Comparison of ENCODE assay signal across 11 mouse cellular contexts in the genomic region with DNA sequence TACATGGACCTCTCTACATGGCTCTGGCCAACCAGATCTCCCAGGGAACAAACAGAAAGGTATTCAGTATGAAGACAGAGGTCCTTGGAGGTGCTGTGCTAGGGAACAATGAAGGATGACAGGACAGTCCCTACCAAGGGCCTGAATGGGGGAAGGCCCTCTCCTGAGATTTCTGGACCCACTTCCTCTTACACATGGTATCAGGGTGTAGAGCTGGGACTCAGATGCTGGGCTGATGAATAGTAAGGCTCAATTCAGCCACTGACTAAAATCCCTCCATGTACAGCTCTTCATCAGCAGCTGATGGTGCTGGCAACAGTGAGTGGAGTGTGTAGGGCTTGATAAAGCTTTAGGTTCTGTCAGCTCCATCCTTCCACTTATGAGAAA. TPM values are rescaled to one million over a fixed set of nuclear protein-coding genes. Genes with fewer than 3 reads are reported as not detected.
DNase-seq lines count a peak whose midpoint lies in the region; ATAC-seq and TF ChIP-seq lines count a peak whose summit lies in the region.
"Had no signal": no experiment of that assay in that cellular context is flagged by ENCODE, and none has a peak within 500 bp of the region (broad histone marks: within the 10 kb centered on the region; RNA-seq: fewer than 3 reads in every experiment).

No protein-coding gene starts in this region.

- 0 out of 2 replicates have a peak, but pooled peaks cover 2% of the 10 kb centered on the region for H3K4me1 ChIP-seq in hindbrain, embryonic 16.5 days (ENCODE audit: control insufficient read depth, insufficient read depth, low read depth, low read length)
- 0 out of 2 replicates have a peak, but pooled peaks cover 2% of the 10 kb centered on the region for H3K4me1 ChIP-seq in hindbrain, embryonic 12.5 days
- H3K4me1 ChIP-seq in MEL (ENCODE audit: control insufficient read depth in 1 of 2, insufficient read depth in 2 of 2, low read length in 2 of 2), result peaks cover 0 to 6% of the 10 kb centered on the region in 2 experiments; a peak in 1 of 4 replicates
- H3K4me1 ChIP-seq in forebrain, embryonic 13.5 days, result no peaks in the 10 kb centered on the region
- peaks cover 0 to 7% of the 10 kb centered on the region in 2 experiments; a peak in 2 of 4 replicates for H3K4me1 ChIP-seq in liver, embryonic 14.5 days (replicated peaks; ENCODE audit: control insufficient read depth in 2 of 2, insufficient read depth in 2 of 2, low read length in 1 of 2)
- H3K4me1 ChIP-seq: limb, embryonic 12.5 days had no signal

- H3K27ac ChIP-seq in hindbrain, embryonic 16.5 days (ENCODE audit: low read depth, low read length), result no peak overlapping the region
- no peak overlapping the region for H3K27ac ChIP-seq in hindbrain, embryonic 12.5 days
- H3K27ac ChIP-seq in MEL (ENCODE audit: control insufficient read depth, low read depth, low read length), result no peak overlapping the region
- H3K27ac ChIP-seq in forebrain, embryonic 13.5 days, result no peak overlapping the region
- H3K27ac ChIP-seq in liver, embryonic 14.5 days, result no peak overlapping the region
- H3K27ac ChIP-seq: limb, embryonic 12.5 days had no signal

- no peaks in the 10 kb centered on the region for H3K9me3 ChIP-seq in hindbrain, embryonic 16.5 days (ENCODE audit: control insufficient read depth, low read length)
- no peaks in the 10 kb centered on the region for H3K9me3 ChIP-seq in hindbrain, embryonic 12.5 days (replicated peaks)
- H3K9me3 ChIP-seq in MEL (replicated peaks; ENCODE audit: insufficient read depth, low read length), result no peaks in the 10 kb centered on the region
- H3K9me3 ChIP-seq in forebrain, embryonic 13.5 days (replicated peaks), result no peaks in the 10 kb centered on the region
- no peaks in the 10 kb centered on the region for H3K9me3 ChIP-seq in liver, embryonic 14.5 days (ENCODE audit: control insufficient read depth, low read length)
- H3K9me3 ChIP-seq: limb, embryonic 12.5 days had no signal

- no peak; the same call in 1 of the 2 replicates for ATAC-seq in hindbrain, embryonic 16.5 days
- no peak for ATAC-seq in hindbrain, embryonic 12.5 days (ENCODE audit: low FRiP score)
- ATAC-seq in forebrain, embryonic 13.5 days, result peak; percentile 47
- ATAC-seq in liver, embryonic 14.5 days (ENCODE audit: insufficient read depth), result peak; percentile 14

- H3K4me3 ChIP-seq in hindbrain, embryonic 16.5 days (ENCODE audit: low read length), result no peak overlapping the region
- H3K4me3 ChIP-seq in hindbrain, embryonic 12.5 days, result no peak overlapping the region
- H3K4me3 ChIP-seq in MEL (ENCODE audit: control insufficient read depth in 1 of 2, insufficient read depth in 1 of 2, low read depth in 2 of 2, low read length in 2 of 2), result 0 out of 4 replicates have a peak overlapping the region, but pooled peaks of 1 of the 2 experiments have one; percentile 19
- H3K4me3 ChIP-seq in forebrain, embryonic 13.5 days, result no peak overlapping the region
- H3K4me3 ChIP-seq in liver, embryonic 14.5 days (ENCODE audit: insufficient read depth in 1 of 2, low read depth in 2 of 2, low read length in 2 of 2), result no peak overlapping the region
- H3K4me3 ChIP-seq: limb, embryonic 12.5 days had no signal

- TF ChIP-seq RAD21 in MEL (IDR thresholded peaks at IDR 0.05; ENCODE audit: low read depth, low read length), result no peak

- no peak for DNase-seq in MEL (ENCODE audit: low read depth, low spot score)
- DNase-seq in liver, embryonic 14.5 days (ENCODE audit: low read depth in 3 of 3, low spot score in 3 of 3), result no peak
- DNase-seq in adrenal gland, postnatal 10 days, result no peak
- DNase-seq in layer of hippocampus, adult 8-10 months (ENCODE audit: low spot score in 2 of 2), result no peak
- DNase-seq in cerebellum, postnatal 10 days, result no peak
- DNase-seq: gastrocnemius, postnatal 25 days had no signal

- no peak for TF ChIP-seq EP300 in MEL (IDR thresholded peaks at IDR 0.05; ENCODE audit: low read depth in 1 of 2, low read length in 2 of 2)
- no peak for TF ChIP-seq EP300 in liver, embryonic 14.5 days (IDR thresholded peaks at IDR 0.05; ENCODE audit: low read depth)

- H3K36me3 ChIP-seq in hindbrain, embryonic 16.5 days (ENCODE audit: control insufficient read depth, insufficient read depth, low read length), result no peaks in the 10 kb centered on the region
- no peaks in the 10 kb centered on the region for H3K36me3 ChIP-seq in hindbrain, embryonic 12.5 days
- H3K36me3 ChIP-seq in MEL (ENCODE audit: control insufficient read depth in 1 of 2, insufficient read depth in 2 of 2, low read length in 2 of 2), result peaks cover 0 to 3% of the 10 kb centered on the region in 2 experiments; a peak in 1 of 4 replicates
- H3K36me3 ChIP-seq in forebrain, embryonic 13.5 days (ENCODE audit: poor library complexity, severe bottlenecking), result no peaks in the 10 kb centered on the region
- H3K36me3 ChIP-seq in liver, embryonic 14.5 days (replicated peaks; ENCODE audit: control insufficient read depth, insufficient read depth, low read depth), result no peaks in the 10 kb centered on the region
- H3K36me3 ChIP-seq: limb, embryonic 12.5 days had no signal

- TF ChIP-seq POLR2A in MEL (IDR thresholded peaks at IDR 0.05; ENCODE audit: control insufficient read depth in 1 of 2, insufficient read depth in 1 of 2, low read depth in 1 of 2, low read length in 2 of 2, poor library complexity in 1 of 2), result no peak

- TF ChIP-seq CTCF in MEL (IDR thresholded peaks at IDR 0.05 in 2 of 3, conservative IDR thresholded peaks at IDR 0.05 in 1 of 3; ENCODE audit: control insufficient read depth in 1 of 3, insufficient read depth in 1 of 3, low read depth in 2 of 3, low read length in 3 of 3, poor library complexity in 1 of 3, severe bottlenecking in 1 of 3), result no peak
- TF ChIP-seq CTCF in liver, embryonic 14.5 days (IDR thresholded peaks at IDR 0.05; ENCODE audit: low read depth), result no peak

- H3K4me2 ChIP-seq in hindbrain, embryonic 16.5 days (ENCODE audit: low read length), result no peak overlapping the region; the same call in none of the 2 replicates
- H3K4me2 ChIP-seq in hindbrain, embryonic 12.5 days (replicated peaks), result no peak overlapping the region
- no peak overlapping the region for H3K4me2 ChIP-seq in forebrain, embryonic 13.5 days
- H3K4me2 ChIP-seq in liver, embryonic 14.5 days (ENCODE audit: low read depth), result no peak overlapping the region
- H3K4me2 ChIP-seq: limb, embryonic 12.5 days had no signal

- H3K27me3 ChIP-seq in hindbrain, embryonic 16.5 days (replicated peaks; ENCODE audit: control insufficient read depth, insufficient read depth, low read length), result no peaks in the 10 kb centered on the region
- H3K27me3 ChIP-seq in hindbrain, embryonic 12.5 days, result no peaks in the 10 kb centered on the region
- H3K27me3 ChIP-seq in MEL (ENCODE audit: control insufficient read depth in 1 of 2, insufficient read depth in 2 of 2, low read length in 2 of 2), result no peaks in the 10 kb centered on the region; a peak in 1 of 4 replicates
- no peaks in the 10 kb centered on the region for H3K27me3 ChIP-seq in forebrain, embryonic 13.5 days
- H3K27me3 ChIP-seq in liver, embryonic 14.5 days (ENCODE audit: control insufficient read depth, insufficient read depth, low read length), result no peaks in the 10 kb centered on the region
- H3K27me3 ChIP-seq: limb, embryonic 12.5 days; Patski had no signal

- no peaks in the 10 kb centered on the region for H3K79me2 ChIP-seq in MEL (ENCODE audit: control insufficient read depth, insufficient read depth, low read length, poor library complexity)

- H3K9ac ChIP-seq in hindbrain, embryonic 16.5 days (ENCODE audit: low read depth, low read length), result 0 out of 2 replicates have a peak overlapping the region, but pooled peaks have one; percentile 18
- no peak overlapping the region for H3K9ac ChIP-seq in hindbrain, embryonic 12.5 days
- 0 out of 2 replicates have a peak overlapping the region, but pooled peaks have one; percentile 24 for H3K9ac ChIP-seq in MEL (ENCODE audit: control insufficient read depth, low read depth, low read length, poor library complexity, severe bottlenecking)
- no peak overlapping the region for H3K9ac ChIP-seq in forebrain, embryonic 13.5 days
- no peak overlapping the region for H3K9ac ChIP-seq in liver, embryonic 14.5 days (replicated peaks)
- H3K9ac ChIP-seq: limb, embryonic 12.5 days had no signal

TF ChIP-seq in MEL, 35 proteins besides CTCF, POLR2A, EP300 and RAD21 (continues in another document):
- TF ChIP-seq JUND (IDR thresholded peaks at IDR 0.05; ENCODE audit: low read depth, low read length), result no peak
- no peak for TF ChIP-seq MXI1 (IDR thresholded peaks at IDR 0.05; ENCODE audit: low read depth, low read length)
- TF ChIP-seq MAFK (IDR thresholded peaks at IDR 0.05; ENCODE audit: borderline replicate concordance, low read depth, low read length), result no peak
- no peak for TF ChIP-seq BHLHE40 (IDR thresholded peaks at IDR 0.05; ENCODE audit: borderline replicate concordance, low read depth, low read length)
- TF ChIP-seq CHD2 (IDR thresholded peaks at IDR 0.05; ENCODE audit: low read length), result no peak
- TF ChIP-seq MEF2A (IDR thresholded peaks at IDR 0.05; ENCODE audit: extremely low read depth, insufficient replicate concordance, low read depth, low read length, poor library complexity, severe bottlenecking), result no peak
- TF ChIP-seq POLR2AphosphoS5 (IDR thresholded peaks at IDR 0.05; ENCODE audit: borderline replicate concordance, low read depth, low read length), result no peak
- no peak for TF ChIP-seq ZNF384 (IDR thresholded peaks at IDR 0.05; ENCODE audit: low read depth, low read length)
- no peak for TF ChIP-seq CHD1 (IDR thresholded peaks at IDR 0.05; ENCODE audit: low read depth, low read length)
- TF ChIP-seq HCFC1 (IDR thresholded peaks at IDR 0.05; ENCODE audit: low read depth, low read length), result no peak
- TF ChIP-seq ZMIZ1 (IDR thresholded peaks at IDR 0.05; ENCODE audit: low read depth, low read length), result no peak
- TF ChIP-seq MAX (IDR thresholded peaks at IDR 0.05; ENCODE audit: low read length), result no peak
- TF ChIP-seq TCF12 (IDR thresholded peaks at IDR 0.05; ENCODE audit: low read depth, low read length), result no peak
- no peak for TF ChIP-seq POLR2AphosphoS2 (IDR thresholded peaks at IDR 0.05; ENCODE audit: low read length)
- no peak for TF ChIP-seq ZC3H11A (IDR thresholded peaks at IDR 0.05; ENCODE audit: low read depth, low read length)

RNA-seq across cellular contexts. Expression of a gene that starts 11.6 kb away (rescaled TPM):
- polyA plus RNA-seq in hindbrain, embryonic 16.5 days (2015; fragmentation: Nextera tagmentation; extraction: Ambion mirVana), result 15.7 and 15.9 TPM in 2 replicates
- polyA plus RNA-seq in hindbrain, embryonic 12.5 days (2016; fragmentation: Nextera tagmentation; extraction: Ambion mirVana), result 3.8 and 4.3 TPM in 2 replicates
- total RNA-seq in MEL (2012; rRNA removed), result not detected in 2 replicates
- not detected for polyA plus RNA-seq in MEL (2012; ENCODE audit: insufficient read depth in 1 of 2, insufficient read length in 2 of 2, low read depth in 1 of 2, low replicate concordance in 2 of 2, missing spikeins in 1 of 2)
- polyA plus RNA-seq in forebrain, embryonic 13.5 days (2015; fragmentation: Nextera tagmentation; extraction: Ambion mirVana), result 3.6 TPM in 2 replicates
- 23.5 and 28.8 TPM in 2 replicates for polyA plus RNA-seq in liver, embryonic 14.5 days (2012; rRNA removed)
- 34.6 and 36.5 TPM in 2 replicates for polyA plus RNA-seq in liver, embryonic 14.5 days (2014; fragmentation: Nextera tagmentation; extraction: Ambion mirVana)
- total RNA-seq in adrenal gland, postnatal 10 days (2021), result 10 to 100 TPM; 57.6 to 84.5 TPM
- total RNA-seq in layer of hippocampus, adult 8-10 months (2022), result 10 to 100 TPM; 23.1 to 29.5 (median 25.9) TPM

Comparison
In these comparisons a context has a peak if more than half of its experiments do, and no peak if none do; other contexts are left out.
1. H3K9ac ChIP-seq: peak in hindbrain, embryonic 16.5 days (single experiment) and MEL (single experiment); none in hindbrain, embryonic 12.5 days (single experiment), forebrain, embryonic 13.5 days (single experiment) and liver, embryonic 14.5 days (single experiment).
2. ATAC-seq: peak in forebrain, embryonic 13.5 days (single experiment) and liver, embryonic 14.5 days (single experiment); none in hindbrain, embryonic 16.5 days (single experiment) and hindbrain, embryonic 12.5 days (single experiment).